Mouse (Mus musculus) gastrocnemius, postnatal 4 days (tissue): ENCODE data around the gene Dsn1. TPM values are rescaled to one million over a fixed set of nuclear protein-coding genes. Genes with fewer than 3 reads are reported as not detected.

Source experiments
- DNase-seq, 2 experiments: peaks; one replicate each; pipeline ENCODE4 v3.0.0; 2021 to 2022; ENCODE audit warnings: low spot score in 2 of 2, mixed read lengths in 2 of 2
- total RNA-seq, 2 experiments: library from RNA; stranded (reverse); gene quantifications; 2 replicates each; pipeline ENCODE4 v1.2.3; 2021

The Dsn1 gene
- total RNA-seq, 2 experiments from 2014 or later, result 11.6 to 12.3 TPM

- no peak for DNase-seq
These were observed 33.4 kb downstream of the Dsn1 start for GRCm38 (mm10) chr2:156973316-156974100.

- DNase-seq, result no peak
These were observed 36.7 kb downstream of the Dsn1 start for GRCm38 (mm10) chr2:156970253-156970652.

GRCm38 (mm10) chr2:156968501-156968900 is 38.5 kb downstream of the Dsn1 start:
- DNase-seq, result no peak

- DNase-seq, result peak in 1 of 2 experiments; percentile 21
These were observed 39.6 kb downstream of the Dsn1 start for GRCm38 (mm10) chr2:156967388-156967787.

GRCm38 (mm10) chr2:156963891-156964290 is 43.1 kb downstream of the Dsn1 start:
- DNase-seq, result no peak

- no peak for DNase-seq
These were observed 48.3 kb downstream of the Dsn1 start for GRCm38 (mm10) chr2:156958496-156959252.

- DNase-seq, result no peak
These were observed 49.9 kb downstream of the Dsn1 start for GRCm38 (mm10) chr2:156957035-156957434.

GRCm38 (mm10) chr2:156956306-156956705 is 50.6 kb downstream of the Dsn1 start:
- DNase-seq, result no peak

GRCm38 (mm10) chr2:156954463-156954862 is 52.5 kb downstream of the Dsn1 start:
- DNase-seq, result no peak

GRCm38 (mm10) chr2:156951301-156952094 is 55.5 kb downstream of the Dsn1 start:
- DNase-seq, result no peak

- DNase-seq, result no peak
These were observed 56.1 kb downstream of the Dsn1 start for GRCm38 (mm10) chr2:156950816-156951215.

Other genes with a start within 250 kb of the Dsn1 start
- 100 to 1,000 TPM; 247 to 265 TPM for gene Myl9, start 231.7 kb downstream of the Dsn1 start, total RNA-seq
- 10 to 100 TPM; 13.4 to 14.8 TPM for gene Tgif2, start 167.1 kb downstream of the Dsn1 start, total RNA-seq
- gene 4930518I15Rik, start 149.2 kb downstream of the Dsn1 start, total RNA-seq, result 1 to 10 TPM; 1.3 to 2.7 TPM
- gene Rab5if, start 144.0 kb downstream of the Dsn1 start, total RNA-seq, result 10 to 100 TPM; 70.6 to 75.5 TPM
- not detected for gene Sla2, start 120.0 kb downstream of the Dsn1 start, total RNA-seq
- gene Ndrg3, start 15.1 kb downstream of the Dsn1 start, total RNA-seq, result 10 to 100 TPM; 23.2 to 24.0 TPM
- gene Soga1, start 72.1 kb upstream of the Dsn1 start, total RNA-seq, result 10 to 100 TPM; 33.7 to 34.6 TPM
- gene Tldc2, start 79.9 kb upstream of the Dsn1 start, total RNA-seq, result not detected
- gene Samhd1, start 128.1 kb upstream of the Dsn1 start, total RNA-seq, result 10 to 100 TPM; 23.4 to 23.6 TPM
- 10 to 100 TPM; 11.8 to 13.3 TPM for gene Rbl1, start 197.4 kb upstream of the Dsn1 start, total RNA-seq